Mouse (Mus musculus) cortical plate, adult 2 months (tissue): ENCODE results near the gene Dph1.

Experiments
- CTCF ChIP-seq: fragments of 200-500 bp; IDR thresholded peaks from 2 replicates; pipeline ENCODE4 v1.5.1; 2011; ENCODE audit warnings: mild to moderate bottlenecking, control low read depth, low read length; ENCODE audit not compliant: insufficient read depth; ENCODE audit errors: extremely low read depth
- POLR2A ChIP-seq: fragments of 200-500 bp; IDR thresholded peaks from 2 replicates; pipeline ENCODE4 v1.6.1; 2011; ENCODE audit warnings: mild to moderate bottlenecking, low read length, control low read depth; ENCODE audit not compliant: insufficient read depth; ENCODE audit errors: extremely low read depth

GRCm38 (mm10) chr11:75206347-75206746, 15.3 kb upstream of the Dph1 start:
- TF ChIP-seq CTCF: no peak
- TF ChIP-seq POLR2A: no peak
